Mouse (Mus musculus): ENCODE data around the gene St8sia1.
A peak's percentile ranks its signal among the peaks of the same experiment; 100 is the strongest.

The St8sia1 gene

GRCm38 (mm10) chr6:142823008-142823787 is 141.1 kb downstream of the St8sia1 start:
- no peak for DNase-seq (ENCODE audit: low spot score)

GRCm38 (mm10) chr6:142818306-142818705 is 145.9 kb downstream of the St8sia1 start:
- DNase-seq (ENCODE audit: low spot score) = no peak

- no peak for DNase-seq (ENCODE audit: low spot score)
These were observed 148.7 kb downstream of the St8sia1 start for GRCm38 (mm10) chr6:142815513-142815912.

GRCm38 (mm10) chr6:142814495-142814921 is 149.7 kb downstream of the St8sia1 start:
- DNase-seq (ENCODE audit: low spot score) = peak; percentile 72

GRCm38 (mm10) chr6:142814011-142814410 is 150.2 kb downstream of the St8sia1 start:
- DNase-seq (ENCODE audit: low spot score) = no peak

GRCm38 (mm10) chr6:142812969-142813368 is 151.3 kb downstream of the St8sia1 start:
- no peak for DNase-seq (ENCODE audit: low spot score)

- DNase-seq (ENCODE audit: low spot score) = no peak
These were observed 154.0 kb downstream of the St8sia1 start for GRCm38 (mm10) chr6:142810239-142810638.

- no peak for DNase-seq (ENCODE audit: low spot score)
These were observed 154.7 kb downstream of the St8sia1 start for GRCm38 (mm10) chr6:142809373-142810098.

- no peak for DNase-seq (ENCODE audit: low spot score)
These were observed 157.9 kb downstream of the St8sia1 start for GRCm38 (mm10) chr6:142806326-142806725.

GRCm38 (mm10) chr6:142804402-142804801 is 159.8 kb downstream of the St8sia1 start, which contains the start of gene Sult6b2:
Gene Sult6b2 (minus strand): TSS chr6:142804502.
- no peak for DNase-seq (ENCODE audit: low spot score)

GRCm38 (mm10) chr6:142802617-142803525 is 161.4 kb downstream of the St8sia1 start:
- DNase-seq (ENCODE audit: low spot score) = no peak

- DNase-seq (ENCODE audit: low spot score) = no peak
These were observed 162.6 kb downstream of the St8sia1 start for GRCm38 (mm10) chr6:142801687-142802086.

- no peak for DNase-seq (ENCODE audit: low spot score)
These were observed 164.4 kb downstream of the St8sia1 start for GRCm38 (mm10) chr6:142799704-142800374.

GRCm38 (mm10) chr6:142798837-142799236 is 165.4 kb downstream of the St8sia1 start:
- DNase-seq (ENCODE audit: low spot score) = no peak

- no peak for DNase-seq (ENCODE audit: low spot score)
These were observed 166.3 kb downstream of the St8sia1 start for GRCm38 (mm10) chr6:142797996-142798395.

GRCm38 (mm10) chr6:142795655-142796441 is 168.4 kb downstream of the St8sia1 start:
- DNase-seq (ENCODE audit: low spot score) = no peak

GRCm38 (mm10) chr6:142795087-142795486 is 169.2 kb downstream of the St8sia1 start:
- no peak for DNase-seq (ENCODE audit: low spot score)

- no peak for DNase-seq (ENCODE audit: low spot score)
These were observed 170.8 kb downstream of the St8sia1 start for GRCm38 (mm10) chr6:142793468-142793867.

GRCm38 (mm10) chr6:142792241-142792968 is 171.8 kb downstream of the St8sia1 start:
- DNase-seq (ENCODE audit: low spot score) = no peak

- DNase-seq (ENCODE audit: low spot score) = no peak
These were observed 174.5 kb downstream of the St8sia1 start for GRCm38 (mm10) chr6:142789736-142790135.
